Mouse (Mus musculus): ENCODE data around the gene Exosc9.

The Exosc9 gene

DNA sequence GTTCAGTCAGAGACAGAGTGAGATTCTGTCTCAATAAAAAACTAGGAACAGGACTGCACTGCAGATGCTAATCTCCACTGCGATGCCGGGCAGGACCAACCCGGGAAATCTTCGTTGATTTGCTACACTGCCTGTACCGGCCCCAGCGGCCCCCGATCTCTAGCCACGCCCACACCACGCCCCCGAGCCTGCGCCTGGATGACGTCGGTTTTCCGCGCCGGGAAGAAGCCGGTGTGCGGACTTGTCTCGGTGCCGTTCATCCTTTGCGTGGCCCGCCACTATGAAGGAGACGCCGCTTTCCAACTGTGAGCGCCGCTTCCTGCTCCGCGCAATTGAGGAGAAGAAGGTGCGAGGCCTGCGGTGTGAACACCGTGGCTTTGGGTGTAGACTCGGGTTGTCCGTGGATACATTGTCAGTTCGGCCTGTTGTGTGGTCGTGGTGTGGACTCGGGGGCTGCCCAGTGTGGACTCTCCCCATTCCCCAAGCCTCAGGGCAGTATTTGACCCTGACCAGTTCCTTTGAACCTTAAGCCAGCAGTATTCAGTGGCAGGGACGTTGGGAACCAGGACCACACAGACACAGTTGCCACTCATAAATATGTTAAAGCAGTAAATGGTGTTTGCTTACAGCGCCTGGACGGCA lies at the start of gene Exosc9:
TSS of gene Exosc9 (plus strand) at position 201 of the 642 bp plus-strand sequence.
- DNase-seq (ENCODE audit: low spot score in 2 of 2), result peak; percentile 89 to 96

GRCm38 (mm10) chr3:36505306-36505705 lies 47.1 kb upstream of the Exosc9 start:
- no peak for DNase-seq (ENCODE audit: low spot score in 2 of 2)

DNA sequence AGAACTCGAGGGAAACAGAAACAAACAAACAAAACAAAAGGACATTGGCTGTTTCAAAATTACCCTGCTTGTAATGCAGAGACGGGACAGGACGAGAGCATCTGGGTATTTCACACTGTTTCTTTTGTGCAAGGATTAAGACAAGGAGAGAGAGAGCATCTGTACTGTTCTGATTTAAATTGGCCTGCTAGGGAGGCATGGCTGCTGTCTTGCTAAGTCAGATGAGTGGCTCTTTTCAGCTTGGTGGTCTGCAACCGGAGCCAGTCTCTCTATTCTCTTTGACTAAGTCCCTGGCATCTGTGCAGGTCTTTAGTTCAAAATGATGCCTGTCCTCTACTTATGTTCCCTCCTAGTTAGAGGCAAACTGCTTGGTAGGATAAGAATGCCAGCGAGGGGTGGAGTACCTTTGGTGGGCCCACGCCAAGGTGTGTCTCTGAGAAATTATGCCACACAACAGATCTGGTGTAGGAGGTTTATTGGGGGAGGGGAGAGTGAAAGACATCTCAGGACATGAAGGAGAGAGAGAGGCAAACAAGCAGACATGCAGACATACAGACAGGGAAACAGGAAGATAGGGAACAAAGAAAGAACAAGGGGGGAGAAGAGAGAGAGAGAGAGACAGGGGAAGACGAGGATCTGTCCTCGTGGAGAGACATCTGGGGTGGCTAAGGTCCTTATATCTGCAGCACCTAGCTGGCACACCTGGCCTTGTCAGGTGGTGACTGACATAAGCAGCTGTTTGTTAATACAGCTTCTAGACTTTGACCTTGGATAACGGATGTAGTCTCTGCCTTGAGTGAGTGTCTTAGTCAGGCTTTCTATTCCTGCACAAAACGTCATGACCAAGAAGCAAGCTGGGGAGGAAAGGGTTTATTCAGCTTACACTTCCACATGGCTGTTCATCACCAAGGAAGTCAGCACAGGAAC lies 46.3 kb upstream of the Exosc9 start:
- no peak for DNase-seq (ENCODE audit: low spot score in 2 of 2)

DNA sequence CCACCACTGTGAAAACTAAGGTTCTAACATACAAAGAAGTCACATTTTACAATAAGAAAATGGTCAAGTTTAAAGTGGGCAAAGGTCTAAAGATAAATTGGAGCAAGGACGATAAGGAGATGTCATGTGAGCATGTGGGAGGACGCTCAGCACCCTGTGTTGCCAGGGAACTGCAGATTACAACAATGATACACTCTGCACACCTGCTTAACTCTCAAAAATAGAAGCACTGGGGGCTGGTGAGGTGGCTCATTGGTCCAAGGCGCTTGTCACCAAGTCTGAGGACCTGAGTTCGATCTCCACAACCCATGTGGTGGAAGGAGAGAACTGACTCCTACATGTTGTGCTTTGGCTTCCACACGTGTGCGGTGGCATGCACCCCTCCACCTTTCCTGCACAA lies 40.9 kb upstream of the Exosc9 start:
- DNase-seq (ENCODE audit: low spot score in 2 of 2), result no peak

GRCm38 (mm10) chr3:36516196-36516595 lies 36.2 kb upstream of the Exosc9 start:
- peak in 1 of 2 experiments; percentile 35 for DNase-seq (ENCODE audit: low spot score in 2 of 2)

- peak in 1 of 2 experiments; percentile 35 for DNase-seq (ENCODE audit: low spot score in 2 of 2)
These were observed 31.0 kb upstream of the Exosc9 start, which contains the start of gene Gm11549 for GRCm38 (mm10) chr3:36521073-36522060. Gene Gm11549, minus strand, starts transcription at chr3:36521813.

DNA sequence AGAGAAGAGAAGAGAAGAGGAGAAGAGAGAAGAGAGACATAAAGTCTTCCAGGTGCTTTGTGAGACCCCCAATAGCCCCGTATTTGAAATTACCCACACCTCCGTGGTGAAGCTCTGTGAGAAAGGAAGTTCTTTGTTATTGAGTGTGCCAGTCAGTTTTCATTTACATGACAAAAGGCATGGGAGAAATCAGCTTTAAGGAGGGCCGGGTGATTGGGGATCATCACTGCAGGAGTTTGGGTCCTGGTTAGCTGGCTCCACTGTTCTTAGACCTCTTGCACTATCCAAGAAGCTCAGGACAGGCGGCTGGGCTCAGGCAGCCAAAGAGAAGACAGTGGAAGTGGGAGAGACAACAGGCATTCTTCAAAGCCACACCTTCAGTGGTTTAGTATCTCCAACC lies 30.3 kb upstream of the Exosc9 start:
- DNase-seq (ENCODE audit: low spot score in 2 of 2), result no peak

- no peak for DNase-seq (ENCODE audit: low spot score in 2 of 2)
These were observed 27.9 kb upstream of the Exosc9 start for GRCm38 (mm10) chr3:36524466-36524865.

DNA sequence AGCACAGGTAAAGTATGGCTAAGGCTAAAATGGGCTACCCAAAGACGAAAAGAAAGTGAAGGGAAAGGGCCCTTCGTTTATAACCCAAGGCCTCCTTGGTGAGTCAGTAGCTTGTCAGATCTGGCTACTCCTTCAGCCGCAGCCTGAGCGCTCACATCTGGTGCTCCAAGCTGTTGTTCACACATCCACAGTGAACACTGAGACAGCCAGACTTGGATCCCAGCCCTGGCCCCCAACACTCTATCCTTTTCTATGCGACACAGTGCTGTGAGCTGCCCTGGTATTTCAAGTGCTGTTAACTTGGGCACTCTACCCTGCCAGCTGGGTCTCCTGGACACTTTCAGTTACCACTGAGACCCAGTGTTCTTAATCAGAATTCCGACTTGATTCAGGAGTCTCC lies 22.1 kb upstream of the Exosc9 start:
- DNase-seq (ENCODE audit: low spot score in 2 of 2), result peak; percentile 48 to 73

DNA sequence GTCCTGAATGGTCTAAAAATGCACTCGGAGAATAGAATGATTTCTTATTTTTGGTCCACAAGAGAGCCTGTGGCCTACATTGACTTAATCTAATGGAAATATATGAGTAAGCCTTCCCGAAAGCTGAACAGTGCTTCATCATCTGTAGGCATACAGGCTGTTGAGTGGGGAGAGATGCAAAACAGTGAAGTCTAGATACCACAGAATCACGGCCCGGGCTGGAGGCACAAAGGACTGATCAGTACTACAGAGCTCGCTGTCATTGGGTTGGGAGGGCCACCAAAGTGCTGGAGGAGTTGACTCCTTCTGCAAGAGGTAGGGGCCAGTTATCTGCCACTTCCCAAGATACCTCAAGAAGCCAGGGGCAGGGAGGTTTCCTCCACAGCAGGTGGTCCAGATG lies 21.6 kb upstream of the Exosc9 start:
- DNase-seq (ENCODE audit: low spot score in 2 of 2), result no peak

DNA sequence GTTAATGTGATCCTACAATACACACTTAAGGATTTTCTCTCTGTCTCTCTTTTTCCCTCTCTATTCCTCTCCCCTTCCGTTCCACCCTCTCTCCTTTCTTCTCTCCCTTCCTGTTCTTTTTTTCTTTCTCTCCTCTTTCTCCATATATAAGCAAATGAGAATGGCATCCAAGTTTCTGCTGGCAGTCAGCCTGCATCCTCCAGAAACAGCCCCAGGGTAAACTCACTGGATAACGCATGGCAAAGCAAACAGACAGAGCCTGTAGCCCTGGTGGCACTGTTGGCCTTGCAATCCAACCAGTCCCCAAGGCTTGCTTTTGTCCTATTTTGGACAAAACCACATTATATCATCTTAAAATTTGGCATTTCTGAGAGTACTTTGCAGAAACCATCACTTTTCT lies 21.2 kb upstream of the Exosc9 start:
- DNase-seq (ENCODE audit: low spot score in 2 of 2), result no peak

GRCm38 (mm10) chr3:36531979-36532542 lies 20.3 kb upstream of the Exosc9 start:
- no peak for DNase-seq (ENCODE audit: low spot score in 2 of 2)

- no peak for DNase-seq (ENCODE audit: low spot score in 2 of 2)
These were observed 19.7 kb upstream of the Exosc9 start for GRCm38 (mm10) chr3:36532738-36533137.

DNA sequence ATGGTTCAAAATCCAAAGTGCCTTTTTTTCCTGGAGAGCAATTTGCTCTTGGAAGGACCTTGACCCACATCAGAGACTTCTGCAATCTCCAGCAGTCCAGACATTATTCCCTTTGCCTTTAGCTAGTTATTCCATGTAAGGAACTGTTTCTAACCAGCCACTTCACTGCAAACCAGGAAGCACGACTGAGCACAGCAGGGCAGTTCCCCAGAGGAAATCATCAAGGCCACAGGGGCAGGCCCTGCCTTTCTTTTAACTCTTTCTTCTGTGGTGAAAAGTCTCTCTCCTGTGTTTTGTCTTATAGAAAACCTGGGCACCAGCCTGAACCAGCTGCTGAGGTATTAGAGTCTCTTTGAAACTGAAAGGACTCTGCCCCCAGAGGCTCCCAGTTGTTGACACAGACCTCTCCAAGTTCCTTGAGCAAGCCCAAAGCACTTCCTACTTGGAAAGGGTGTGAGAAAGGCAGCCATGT lies 19.2 kb upstream of the Exosc9 start:
- DNase-seq (ENCODE audit: low spot score in 2 of 2), result no peak

DNA sequence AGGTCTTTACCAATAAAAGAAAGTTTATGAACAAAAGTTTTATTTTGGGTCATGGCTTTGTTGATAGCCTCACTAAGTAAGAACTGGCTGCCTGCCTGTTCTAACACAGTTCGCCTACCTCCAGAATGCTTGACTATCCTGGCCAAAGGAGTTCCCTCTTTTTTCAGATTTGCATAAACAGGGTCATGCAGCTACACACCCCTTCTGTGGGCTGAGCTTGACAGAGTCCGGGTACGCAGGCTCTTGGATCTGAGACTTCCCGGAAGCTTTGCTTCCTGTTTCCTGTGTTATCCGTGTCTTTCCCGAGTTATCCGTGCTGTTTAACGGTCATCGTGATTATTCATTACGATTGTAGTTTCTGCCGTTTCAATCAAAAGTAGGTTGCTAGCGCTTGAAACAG lies 16.4 kb upstream of the Exosc9 start:
- no peak for DNase-seq (ENCODE audit: low spot score in 2 of 2)

DNA sequence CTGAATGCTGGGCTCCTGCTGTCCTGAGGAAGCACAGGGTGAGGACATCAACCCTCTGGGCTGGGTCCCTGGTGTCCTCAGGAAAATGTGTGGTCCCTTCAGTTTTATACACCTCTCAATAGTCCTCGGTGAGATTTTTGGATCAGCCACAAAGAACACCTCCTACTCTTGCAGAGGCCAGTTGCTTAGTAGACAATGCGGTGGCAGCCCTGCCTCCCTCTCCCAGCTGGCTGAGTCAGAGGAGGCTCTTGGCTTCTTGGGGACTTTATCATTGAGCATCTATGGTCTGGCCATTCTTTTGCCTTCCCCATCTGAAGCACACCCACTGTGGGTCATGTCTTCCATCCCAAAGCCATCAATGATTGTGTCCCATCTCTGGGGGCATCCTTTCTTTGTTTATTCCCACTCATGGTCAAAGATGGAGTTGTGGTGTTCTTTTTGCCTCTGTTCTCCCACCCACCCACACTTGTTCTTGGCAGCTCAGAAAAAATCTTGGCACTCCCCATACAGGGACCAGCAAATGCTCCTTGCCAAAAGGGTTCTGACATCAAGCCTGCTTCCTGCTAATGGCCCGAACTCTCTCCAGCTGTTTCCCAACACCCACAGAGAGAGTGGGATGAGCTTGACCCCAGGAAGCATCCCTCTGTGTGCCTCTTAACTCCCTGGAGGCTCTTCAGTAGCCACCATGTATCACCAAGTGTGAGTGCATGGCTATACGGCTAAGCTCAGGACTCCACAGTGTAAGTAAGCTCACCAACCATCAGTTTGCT lies 14.5 kb upstream of the Exosc9 start:
- no peak for DNase-seq (ENCODE audit: low spot score in 2 of 2)

DNA sequence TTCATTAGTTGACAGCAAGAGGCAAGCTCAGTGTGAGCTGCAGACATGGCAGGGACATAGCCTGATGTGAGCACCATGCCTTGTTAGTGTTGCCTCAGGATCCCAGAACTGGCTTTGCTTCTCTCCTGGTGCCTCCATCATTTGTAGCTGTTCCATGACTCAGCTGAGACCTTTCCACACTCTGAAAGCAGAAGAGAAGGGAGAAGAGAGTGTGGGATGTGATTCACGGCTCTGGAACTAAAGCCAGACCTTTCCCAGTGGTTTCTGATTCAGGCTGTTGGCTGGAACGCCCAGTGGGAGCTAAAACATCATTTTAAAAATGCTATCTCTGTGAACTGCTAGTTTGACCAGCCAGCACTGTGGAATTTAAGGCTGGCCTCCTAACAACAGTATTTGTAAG lies 11.7 kb upstream of the Exosc9 start:
- no peak for DNase-seq (ENCODE audit: low spot score in 2 of 2)

GRCm38 (mm10) chr3:36541399-36541798 lies 11.0 kb upstream of the Exosc9 start:
- no peak for DNase-seq (ENCODE audit: low spot score in 2 of 2)

GRCm38 (mm10) chr3:36544961-36545360 lies 7.4 kb upstream of the Exosc9 start:
- no peak for DNase-seq (ENCODE audit: low spot score in 2 of 2)

DNA sequence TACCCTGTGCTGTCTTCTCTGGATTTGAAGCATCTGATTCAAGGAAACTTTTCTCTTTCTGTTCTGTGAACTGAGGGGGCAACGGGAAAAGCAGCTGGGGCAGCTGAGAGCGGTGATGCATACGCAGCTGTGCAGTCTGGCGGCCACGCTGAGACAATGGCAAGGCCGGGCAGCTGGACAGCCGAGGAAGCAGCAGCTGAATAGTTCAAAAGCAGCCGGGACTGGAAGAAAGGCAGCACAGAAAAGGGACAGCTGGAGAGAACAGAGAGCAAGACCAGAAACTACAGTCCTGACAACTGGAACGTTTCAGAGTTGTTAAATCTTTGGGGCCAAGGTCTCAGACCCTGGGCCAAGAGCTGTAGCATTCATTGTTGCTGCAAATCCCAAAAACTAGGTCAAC lies 1.1 kb upstream of the Exosc9 start:
- DNase-seq (ENCODE audit: low spot score in 2 of 2), result peak in 1 of 2 experiments; percentile 27

All from frontal cortex, postnatal 14 days (tissue).